Mouse (Mus musculus) limb, embryonic 12.5 days (tissue): Measurements from ENCODE around the gene 4930524J08Rik. TPM values are rescaled to one million over a fixed set of nuclear protein-coding genes. Genes with fewer than 3 reads are reported as not detected.

ENCODE experiments used
- ATAC-seq: fragments of 200-750 bp; cut with Nextera tagmentation; 2 replicates; pipeline ENCODE4 v1.8.0; 2017; ENCODE audit warnings: low read depth, moderate TSS enrichment; ENCODE audit not compliant: insufficient number of reproducible peaks, insufficient read depth, low FRiP score, low TSS enrichment
- H3K27ac ChIP-seq: fragments of 300-500 bp; sonication (generic); 2 replicates; pipeline ENCODE4 v1.5.1; 2016; ENCODE audit warnings: mild to moderate bottlenecking, moderate library complexity
- H3K27me3 ChIP-seq: fragments of 300-500 bp; sonication (generic); 2 replicates; pipeline ENCODE4 v1.6.1; 2016; ENCODE audit warnings: mild to moderate bottlenecking, moderate library complexity
- H3K36me3 ChIP-seq: fragments of 300-500 bp; sonication (generic); 2 replicates; pipeline ENCODE4 v1.6.1; 2016; ENCODE audit warnings: mild to moderate bottlenecking, moderate library complexity
- H3K4me1 ChIP-seq: fragments of 300-500 bp; sonication (generic); replicated peaks from 2 replicates; pipeline ENCODE4 v1.6.1; 2016
- H3K4me2 ChIP-seq: fragments of 300-500 bp; sonication (generic); 2 replicates; pipeline ENCODE4 v1.6.1; 2016; ENCODE audit warnings: mild to moderate bottlenecking, moderate library complexity
- H3K4me3 ChIP-seq: fragments of 300-500 bp; sonication (generic); replicated peaks from 2 replicates; pipeline ENCODE4 v1.5.1; 2016; ENCODE audit warnings: mild to moderate bottlenecking
- H3K9ac ChIP-seq: fragments of 300-500 bp; sonication (generic); replicated peaks from 2 replicates; pipeline ENCODE4 v1.6.1; 2016; ENCODE audit warnings: mild to moderate bottlenecking, moderate library complexity
- H3K9me3 ChIP-seq: fragments of 300-500 bp; sonication (generic); 2 replicates; pipeline ENCODE4 v1.6.1; 2016; ENCODE audit warnings: mild to moderate bottlenecking, moderate library complexity
- WGBS: fragments of 180-500 bp; shearing (Covaris S2); methylation state at CpG from one replicate; pipeline ENCODE4 v1.1.7; 2016; 5-methylcytosine and 5-hydroxymethylcytosine counted together
- polyA plus RNA-seq: library from polyadenylated mRNA; unstranded; fragments of >200 nt; fragmentation: Nextera tagmentation; extraction: Ambion mirVana; gene quantifications from 2 replicates; pipeline ENCODE4 v1.2.1, GENCODE M21; 2016

The 4930524J08Rik gene
- polyA plus RNA-seq = 1.7 and 2.2 TPM in 2 replicates

DNA sequence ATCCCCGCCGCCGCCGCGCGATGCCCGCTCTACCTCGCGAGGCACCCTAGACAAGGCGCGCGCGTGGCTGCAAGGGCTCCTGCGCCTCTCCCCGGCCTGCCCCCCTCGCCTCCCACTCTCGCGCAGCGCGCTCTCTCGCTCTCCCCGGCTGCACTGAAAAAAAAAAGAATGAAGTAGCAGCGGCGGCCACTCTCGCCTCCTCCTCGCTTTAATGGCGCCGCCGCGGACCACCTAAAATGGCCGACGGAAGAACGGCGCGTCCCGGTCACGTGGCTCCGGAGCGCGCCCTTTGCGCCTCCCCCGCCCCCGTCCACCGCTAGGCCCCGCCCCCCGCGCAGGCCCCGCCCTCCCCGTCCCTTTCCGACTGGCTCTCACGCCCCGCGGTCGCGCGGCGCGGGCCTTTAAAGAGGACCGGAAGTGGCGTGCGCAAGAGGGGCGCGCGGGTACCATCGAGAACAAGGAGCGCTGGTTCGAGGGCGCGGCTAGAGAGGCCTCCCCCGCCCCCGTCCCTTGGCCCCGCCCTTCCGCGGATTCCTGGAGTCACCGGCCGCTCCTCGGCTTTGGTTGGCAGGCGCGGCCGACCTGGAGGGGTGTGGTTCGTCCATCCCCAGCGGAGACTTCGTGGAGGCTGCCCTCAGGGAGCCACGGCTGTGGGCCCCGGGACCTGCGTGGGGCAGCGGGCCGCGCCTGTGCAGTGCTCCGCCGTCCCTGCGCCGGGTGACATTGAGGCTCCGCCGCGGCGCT lies at the start of gene 4930524J08Rik, which contains the start of gene Hnrnpd:
TSS of gene 4930524J08Rik (plus strand) at position 363 of the 744 bp plus-strand sequence.
TSS of gene Hnrnpd (minus strand) at position 240 of the 744 bp plus-strand sequence.
- Histone ChIP-seq H3K4me3 (peak within 1 kb of the TSS; percentile 93), H3K4me2 (peak within 1 kb of the TSS; percentile 85), H3K36me3 (peaks cover 12% of the 10 kb centered on the region), H3K27ac (peak within 1 kb of the TSS; percentile 100), H3K27me3 (no peaks in the 10 kb centered on the region), H3K9ac (peak within 1 kb of the TSS; percentile 99), H3K4me1 (peaks cover 25% of the 10 kb centered on the region), H3K9me3 (no peaks in the 10 kb centered on the region)
- WGBS = under 1% methylated on average over 97 of the region's 97 CpGs
- peak; percentile 94 for ATAC-seq

DNA sequence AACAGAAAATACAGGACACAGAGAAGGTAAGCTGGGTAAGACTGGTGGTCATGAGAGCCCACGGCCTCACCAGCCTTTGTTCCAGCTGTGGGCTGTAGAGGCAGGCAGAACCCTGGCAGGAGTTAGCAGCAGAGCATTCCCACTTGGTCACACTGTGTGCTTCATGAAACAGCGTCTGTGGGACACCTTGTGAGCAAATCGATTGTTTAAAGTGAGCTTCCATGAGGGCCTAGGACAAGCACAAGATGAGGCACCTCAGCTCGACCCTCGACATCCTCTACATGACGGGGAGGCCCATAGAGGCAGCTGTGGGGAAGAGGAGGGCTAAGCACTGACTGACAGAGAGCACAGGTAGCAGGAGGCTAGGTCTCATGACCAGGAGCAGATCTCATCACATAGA lies 47.0 kb upstream of the 4930524J08Rik start:
- Histone ChIP-seq H3K4me2 (no peak overlapping the region), H3K36me3 (no peaks in the 10 kb centered on the region), H3K4me3 (no peak overlapping the region), H3K9me3 (no peaks in the 10 kb centered on the region), H3K4me1 (no peaks in the 10 kb centered on the region), H3K9ac (no peak overlapping the region), H3K27ac (no peak overlapping the region), H3K27me3 (no peaks in the 10 kb centered on the region)
- ATAC-seq = no peak
- 79% methylated on average over 6 of the region's 6 CpGs for WGBS

- H3K36me3 ChIP-seq = no peaks in the 10 kb centered on the region
- H3K4me2 ChIP-seq = no peak overlapping the region
- no peak overlapping the region for H3K27ac ChIP-seq
- H3K4me1 ChIP-seq = no peaks in the 10 kb centered on the region
- no peak for ATAC-seq
- no peaks in the 10 kb centered on the region for H3K27me3 ChIP-seq
- H3K9me3 ChIP-seq = peaks cover 8% of the 10 kb centered on the region
- H3K9ac ChIP-seq = no peak overlapping the region
- H3K4me3 ChIP-seq = no peak overlapping the region
- 79% methylated on average over 3 of the region's 3 CpGs for WGBS
These were observed 39.4 kb upstream of the 4930524J08Rik start for GRCm38 (mm10) chr5:99939440-99939839.

DNA sequence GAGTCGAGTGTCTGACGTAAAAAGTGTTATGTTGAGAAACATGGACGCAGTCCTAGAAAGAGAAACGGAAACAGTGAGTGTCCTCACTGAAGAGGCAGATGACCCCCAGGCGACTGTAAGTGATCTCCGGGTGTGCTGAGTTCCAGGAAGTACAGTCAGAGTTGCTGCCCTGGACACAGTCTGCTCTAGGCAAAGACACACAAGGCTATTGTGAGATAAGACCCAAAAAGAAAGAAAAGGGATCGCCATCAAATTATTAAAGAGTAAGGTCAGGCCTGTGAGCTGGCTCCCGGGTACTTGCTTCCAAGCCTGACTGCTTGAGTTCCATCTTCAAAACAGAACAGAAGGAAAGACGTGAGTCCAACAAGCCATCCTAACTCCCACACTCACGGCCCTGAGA lies 37.6 kb upstream of the 4930524J08Rik start:
- 88% methylated on average over 10 of the region's 10 CpGs for WGBS
- H3K27me3 ChIP-seq = no peaks in the 10 kb centered on the region
- H3K4me3 ChIP-seq = no peak overlapping the region
- H3K9me3 ChIP-seq = peaks cover 19% of the 10 kb centered on the region
- H3K27ac ChIP-seq = no peak overlapping the region
- no peak; the same call in 1 of the 2 replicates for ATAC-seq
- peaks cover 13% of the 10 kb centered on the region; the same call in 1 of the 2 replicates for H3K36me3 ChIP-seq
- H3K4me1 ChIP-seq = no peaks in the 10 kb centered on the region
- no peak overlapping the region for H3K4me2 ChIP-seq
- H3K9ac ChIP-seq = no peak overlapping the region

DNA sequence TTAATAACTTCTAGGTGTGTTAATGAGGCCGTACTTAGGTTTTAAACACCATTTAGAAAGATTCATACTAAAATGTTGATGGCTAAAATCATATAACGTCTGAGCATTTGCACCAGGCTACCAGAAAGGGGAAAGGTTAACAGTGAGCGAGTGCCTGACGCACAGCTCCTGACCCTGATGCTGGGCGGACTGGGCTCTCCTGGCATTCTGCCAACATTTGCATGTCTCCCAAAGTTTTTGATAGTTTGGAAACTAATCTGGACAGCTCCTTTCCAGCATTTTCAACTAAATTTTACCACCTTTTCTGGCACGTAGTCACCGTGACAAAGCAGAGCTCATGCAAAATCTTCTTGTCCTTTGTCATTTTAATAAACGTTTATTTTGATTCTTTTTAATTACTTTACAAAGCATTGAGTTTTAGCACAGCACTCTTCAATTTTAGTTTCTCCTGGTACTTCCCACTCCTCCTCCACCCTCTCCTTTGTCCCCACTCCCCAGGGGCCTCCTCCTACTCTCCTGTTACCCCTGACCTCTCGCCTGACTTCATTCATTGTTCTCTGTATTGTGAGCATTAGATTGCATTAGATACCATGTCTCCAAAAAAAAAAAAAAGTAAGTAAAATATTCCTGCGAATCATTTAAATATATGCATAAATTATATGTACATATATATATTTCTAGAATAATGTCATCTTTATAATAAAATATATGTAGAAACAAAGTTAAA lies 36.9 kb upstream of the 4930524J08Rik start:
- no peak overlapping the region for H3K27ac ChIP-seq
- H3K9ac ChIP-seq = no peak overlapping the region
- 67% methylated on average over 10 of the region's 10 CpGs for WGBS
- H3K4me2 ChIP-seq = no peak overlapping the region
- H3K9me3 ChIP-seq = peaks cover 19% of the 10 kb centered on the region
- no peaks in the 10 kb centered on the region for H3K27me3 ChIP-seq
- no peak for ATAC-seq
- H3K4me3 ChIP-seq = no peak overlapping the region
- peaks cover 13% of the 10 kb centered on the region; the same call in 1 of the 2 replicates for H3K36me3 ChIP-seq
- no peaks in the 10 kb centered on the region for H3K4me1 ChIP-seq

DNA sequence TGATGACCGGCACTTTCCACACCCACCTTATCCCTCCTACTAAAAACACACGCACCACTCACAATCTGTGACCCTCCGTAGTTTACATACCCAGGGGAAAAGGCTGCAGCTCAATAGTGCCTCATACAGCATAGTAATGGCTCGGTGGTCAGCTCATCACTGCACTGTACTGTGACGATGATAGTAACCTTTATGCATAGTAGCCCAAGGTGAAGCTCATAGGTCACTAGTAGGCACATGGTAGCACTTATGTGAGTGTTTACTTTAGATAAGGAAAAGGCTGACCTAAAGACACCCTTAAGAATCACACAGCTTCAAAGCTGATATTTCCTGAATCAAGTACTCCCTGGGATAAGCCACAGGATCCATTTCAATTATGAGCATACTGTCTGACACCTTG lies 26.3 kb upstream of the 4930524J08Rik start:
- no peak overlapping the region for H3K4me3 ChIP-seq
- H3K4me1 ChIP-seq = no peaks in the 10 kb centered on the region
- no peak overlapping the region for H3K27ac ChIP-seq
- WGBS = 86% methylated on average over 5 of the region's 5 CpGs
- H3K9me3 ChIP-seq = no peaks in the 10 kb centered on the region
- ATAC-seq = no peak
- no peak overlapping the region for H3K4me2 ChIP-seq
- H3K27me3 ChIP-seq = no peaks in the 10 kb centered on the region
- peaks cover 21% of the 10 kb centered on the region; the same call in 1 of the 2 replicates for H3K36me3 ChIP-seq
- no peak overlapping the region for H3K9ac ChIP-seq

DNA sequence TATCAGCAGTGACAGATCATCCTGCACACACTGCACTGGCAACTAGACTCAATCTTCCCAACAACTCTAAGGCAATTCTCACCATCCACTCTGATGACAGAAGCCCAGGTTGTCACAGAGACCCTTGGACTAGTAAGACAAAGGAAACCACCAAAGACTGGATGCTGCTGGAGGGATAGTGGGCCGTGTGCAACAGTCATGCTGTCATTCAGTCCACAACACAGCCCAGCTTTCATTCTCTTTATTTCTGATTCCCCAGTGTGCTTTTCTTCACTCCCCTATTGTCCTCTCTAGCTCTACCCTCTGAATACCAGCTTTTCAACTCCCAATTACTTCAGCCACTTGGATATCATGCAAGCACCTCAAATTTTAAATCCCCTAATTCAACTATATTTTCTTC lies 25.0 kb upstream of the 4930524J08Rik start:
- no peaks in the 10 kb centered on the region for H3K27me3 ChIP-seq
- H3K9ac ChIP-seq = no peak overlapping the region
- H3K4me3 ChIP-seq = no peak overlapping the region
- no peaks in the 10 kb centered on the region for H3K9me3 ChIP-seq
- no peak overlapping the region for H3K27ac ChIP-seq
- H3K4me1 ChIP-seq = no peaks in the 10 kb centered on the region
- no peak for ATAC-seq
- no peak overlapping the region for H3K4me2 ChIP-seq
- H3K36me3 ChIP-seq = peaks cover 31% of the 10 kb centered on the region
- 80% methylated on average over 1 of the region's 1 CpGs for WGBS

DNA sequence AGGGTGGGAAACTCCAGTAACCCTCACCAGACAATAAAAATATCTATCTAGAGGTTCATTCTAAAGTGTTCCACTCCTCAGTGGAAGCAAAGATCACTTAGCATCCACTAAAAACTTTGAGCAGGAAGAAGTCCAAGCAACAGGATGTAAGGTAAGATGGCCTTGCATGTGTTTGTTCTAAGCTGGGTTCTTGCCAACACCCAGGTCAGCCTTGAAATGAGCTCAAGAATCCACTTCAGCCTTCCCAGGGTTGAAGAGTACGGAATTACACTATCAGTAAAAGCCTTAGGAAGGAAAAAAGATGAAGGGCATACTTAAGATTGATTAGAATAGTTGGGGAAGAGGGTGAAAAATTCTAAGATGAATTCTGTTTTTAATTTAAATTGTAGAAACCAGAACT lies 20.2 kb upstream of the 4930524J08Rik start:
- no peak overlapping the region for H3K27ac ChIP-seq
- no peak overlapping the region for H3K4me3 ChIP-seq
- no peak for ATAC-seq
- no peaks in the 10 kb centered on the region for H3K27me3 ChIP-seq
- H3K4me1 ChIP-seq = no peaks in the 10 kb centered on the region
- peaks cover 66% of the 10 kb centered on the region for H3K36me3 ChIP-seq
- 97% methylated on average over 1 of the region's 1 CpGs for WGBS
- no peak overlapping the region for H3K9ac ChIP-seq
- no peaks in the 10 kb centered on the region for H3K9me3 ChIP-seq
- H3K4me2 ChIP-seq = no peak overlapping the region

DNA sequence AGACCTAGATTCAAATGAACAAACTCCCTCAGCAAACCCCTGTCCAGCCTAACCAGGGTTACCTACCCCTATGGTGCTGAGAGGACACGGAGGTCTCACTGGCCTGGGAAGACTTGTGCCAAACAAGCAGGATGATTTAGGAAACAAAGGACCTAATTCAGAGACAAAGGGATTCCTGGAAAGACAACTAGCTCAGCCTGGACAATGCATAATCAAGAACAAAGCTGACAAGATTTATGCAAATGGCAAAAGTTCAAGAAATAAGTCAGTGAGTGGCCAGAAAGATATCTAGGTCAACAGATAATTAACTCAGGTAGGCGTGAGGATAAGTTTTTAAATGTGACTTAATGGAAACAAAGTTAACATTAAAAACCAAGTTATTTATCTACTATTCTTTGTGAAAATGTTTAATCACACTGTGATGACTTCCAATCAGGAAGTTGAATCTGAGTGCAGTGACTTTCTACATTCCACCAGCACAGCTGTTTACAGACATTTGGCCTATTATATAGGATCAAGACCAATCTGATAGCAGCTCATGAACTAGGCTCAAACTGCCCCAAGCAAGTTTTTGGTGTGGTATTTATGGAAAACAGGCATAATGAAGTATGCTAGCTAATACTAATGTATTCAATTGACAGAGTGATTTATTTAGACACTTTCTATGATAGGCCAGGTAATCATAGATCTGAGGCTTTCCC lies 19.5 kb upstream of the 4930524J08Rik start:
- Histone ChIP-seq H3K27me3 (no peaks in the 10 kb centered on the region), H3K4me2 (no peak overlapping the region), H3K27ac (no peak overlapping the region), H3K4me3 (no peak overlapping the region), H3K9me3 (no peaks in the 10 kb centered on the region), H3K36me3 (peaks cover 74% of the 10 kb centered on the region), H3K9ac (no peak overlapping the region), H3K4me1 (no peaks in the 10 kb centered on the region)
- no peak for ATAC-seq
- 94% methylated on average over 2 of the region's 2 CpGs for WGBS

DNA sequence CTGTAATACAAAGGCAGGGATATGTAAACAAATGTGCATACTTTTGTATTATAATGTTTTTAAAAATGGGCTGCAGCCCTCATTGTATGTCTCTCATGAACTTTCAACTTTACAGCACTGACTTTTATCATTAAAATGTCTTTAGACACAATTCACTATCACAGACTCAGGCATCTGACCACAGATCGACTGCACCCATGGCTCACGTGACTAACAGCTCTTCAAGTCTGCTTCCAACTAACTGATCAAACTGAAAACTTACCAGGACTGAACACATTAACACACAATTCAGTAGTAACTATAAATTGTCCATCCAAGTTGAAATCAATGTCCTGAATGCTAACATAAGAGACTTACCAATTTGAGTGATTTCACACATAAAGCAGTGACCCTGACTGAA lies 18.9 kb upstream of the 4930524J08Rik start:
- H3K36me3 ChIP-seq = peaks cover 79% of the 10 kb centered on the region
- no peak overlapping the region for H3K9ac ChIP-seq
- 94% methylated on average over 2 of the region's 2 CpGs for WGBS
- no peak overlapping the region for H3K4me2 ChIP-seq
- no peaks in the 10 kb centered on the region for H3K9me3 ChIP-seq
- H3K27ac ChIP-seq = no peak overlapping the region
- no peaks in the 10 kb centered on the region for H3K4me1 ChIP-seq
- no peak overlapping the region for H3K4me3 ChIP-seq
- no peak for ATAC-seq
- H3K27me3 ChIP-seq = no peaks in the 10 kb centered on the region

DNA sequence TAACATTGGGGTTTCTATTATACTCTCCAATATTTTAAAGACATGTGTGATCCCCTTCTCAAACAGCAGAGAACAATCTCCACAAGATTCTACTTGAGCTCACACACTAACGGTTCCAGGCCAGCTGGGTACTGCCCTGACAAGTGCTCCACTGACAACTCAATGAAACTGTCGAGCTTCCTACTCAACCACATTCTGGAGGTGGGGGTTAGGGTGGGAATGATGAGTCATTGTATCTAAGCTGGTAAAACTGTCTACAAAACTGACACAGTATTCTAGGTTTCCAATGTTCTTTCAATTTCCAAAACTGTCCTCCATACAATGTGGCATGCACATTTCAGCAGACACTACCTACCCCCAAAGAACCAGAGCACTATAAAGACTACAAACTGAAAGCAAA lies 4.9 kb upstream of the 4930524J08Rik start:
- H3K4me3 ChIP-seq = no peak overlapping the region
- no peak for ATAC-seq
- peaks cover 32% of the 10 kb centered on the region for H3K36me3 ChIP-seq
- no peak overlapping the region for H3K9ac ChIP-seq
- H3K9me3 ChIP-seq = no peaks in the 10 kb centered on the region
- peak overlapping the region; percentile 22 for H3K4me2 ChIP-seq
- H3K27me3 ChIP-seq = no peaks in the 10 kb centered on the region
- H3K4me1 ChIP-seq = peaks cover 29% of the 10 kb centered on the region
- WGBS = 40% methylated on average over 2 of the region's 2 CpGs
- no peak overlapping the region for H3K27ac ChIP-seq
